Mouse (Mus musculus) embryonic facial prominence, embryonic 10.5 days (tissue): ENCODE measurements around the gene Gm42674. TPM values are rescaled to one million over a fixed set of nuclear protein-coding genes. Genes with fewer than 3 reads are reported as not detected.

Experiments used
- DNase-seq: peaks from one replicate; pipeline ENCODE4 v3.0.0-alpha.2; 2017; ENCODE audit warnings: low spot score
- H3K27ac ChIP-seq: fragments of 300-500 bp; sonication (generic); replicated peaks from 2 replicates; pipeline ENCODE4 v1.5.1; 2016; ENCODE audit warnings: mild to moderate bottlenecking
- H3K27me3 ChIP-seq: fragments of 300-500 bp; sonication (generic); replicated peaks from 2 replicates; pipeline ENCODE4 v1.6.1; 2016; ENCODE audit warnings: low read depth, mild to moderate bottlenecking; ENCODE audit not compliant: poor library complexity, severe bottlenecking
- H3K36me3 ChIP-seq: fragments of 300-500 bp; sonication (generic); replicated peaks from 2 replicates; pipeline ENCODE4 v1.6.1; 2016; ENCODE audit warnings: mild to moderate bottlenecking, moderate library complexity
- H3K4me1 ChIP-seq: fragments of 300-500 bp; sonication (generic); 2 replicates; pipeline ENCODE4 v1.6.1; 2016
- H3K4me3 ChIP-seq: fragments of 300-500 bp; sonication (generic); 2 replicates; pipeline ENCODE4 v1.5.1; 2016; ENCODE audit warnings: mild to moderate bottlenecking, moderate library complexity
- H3K9me3 ChIP-seq: fragments of 300-500 bp; sonication (generic); 2 replicates; pipeline ENCODE4 v1.6.1; 2016; ENCODE audit warnings: mild to moderate bottlenecking
- WGBS: fragments of 180-500 bp; shearing (Covaris S2); methylation state at CpG from one replicate; pipeline ENCODE4 v1.1.7; 2016; 5-methylcytosine and 5-hydroxymethylcytosine counted together
- polyA plus RNA-seq: library from polyadenylated mRNA; unstranded; fragments of >200 nt; fragmentation: Nextera tagmentation; extraction: Ambion mirVana; gene quantifications from 2 replicates; pipeline ENCODE4 v1.2.1, GENCODE M21; 2016

The Gm42674 gene
- polyA plus RNA-seq, 1 experiment from 2014 or later = not detected

GRCm38 (mm10) chr3:90613461-90614147, 11.9 kb downstream of the Gm42674 start:
- no peak overlapping the region for H3K27ac ChIP-seq

GRCm38 (mm10) chr3:90614148-90614530, 12.4 kb downstream of the Gm42674 start:
- H3K9me3 ChIP-seq = no peaks in the 10 kb centered on the region
- no peak for DNase-seq
- no peak overlapping the region for H3K4me3 ChIP-seq
- H3K27ac ChIP-seq = no peak overlapping the region
- 87% methylated on average over 6 of the region's 6 CpGs for WGBS
- peaks cover 11% of the 10 kb centered on the region for H3K27me3 ChIP-seq
- peaks cover 28% of the 10 kb centered on the region for H3K4me1 ChIP-seq
- H3K36me3 ChIP-seq = no peaks in the 10 kb centered on the region

More at GRCm38 (mm10) chr3:90613461-90614147, 11.9 kb downstream of the Gm42674 start:
- no peaks in the 10 kb centered on the region for H3K36me3 ChIP-seq
- peaks cover 28% of the 10 kb centered on the region for H3K4me1 ChIP-seq
- H3K4me3 ChIP-seq = peak overlapping the region; percentile 59
- WGBS = 50% methylated on average over 7 of the region's 7 CpGs
- DNase-seq = no peak
- H3K9me3 ChIP-seq = no peaks in the 10 kb centered on the region
- H3K27me3 ChIP-seq = peaks cover 11% of the 10 kb centered on the region

- no peak for DNase-seq
- Histone ChIP-seq H3K9me3 (no peaks in the 10 kb centered on the region), H3K36me3 (no peaks in the 10 kb centered on the region), H3K4me3 (no peak overlapping the region), H3K27me3 (peaks cover 11% of the 10 kb centered on the region), H3K27ac (no peak overlapping the region), H3K4me1 (peaks cover 28% of the 10 kb centered on the region)
- 82% methylated on average over 11 of the region's 11 CpGs for WGBS
Measured at GRCm38 (mm10) chr3:90614611-90615251, 13.0 kb downstream of the Gm42674 start.

GRCm38 (mm10) chr3:90615415-90615814, 13.7 kb downstream of the Gm42674 start:
- 10% methylated on average over 7 of the region's 7 CpGs for WGBS

GRCm38 (mm10) chr3:90615911-90616310, 14.2 kb downstream of the Gm42674 start:
- no peak for DNase-seq
- Histone ChIP-seq H3K4me3 (no peak overlapping the region), H3K36me3 (no peaks in the 10 kb centered on the region), H3K27ac (no peak overlapping the region), H3K27me3 (peaks cover 11% of the 10 kb centered on the region), H3K4me1 (peaks cover 21% of the 10 kb centered on the region), H3K9me3 (no peaks in the 10 kb centered on the region)
- WGBS = 72% methylated on average over 1 of the region's 1 CpGs

More at GRCm38 (mm10) chr3:90615415-90615814, 13.7 kb downstream of the Gm42674 start:
- H3K27me3 ChIP-seq = peaks cover 11% of the 10 kb centered on the region
- DNase-seq = peak; percentile 79
- H3K27ac ChIP-seq = no peak overlapping the region
- no peaks in the 10 kb centered on the region for H3K36me3 ChIP-seq
- H3K9me3 ChIP-seq = no peaks in the 10 kb centered on the region
- H3K4me3 ChIP-seq = no peak overlapping the region
- peaks cover 26% of the 10 kb centered on the region for H3K4me1 ChIP-seq

- H3K36me3 ChIP-seq = no peaks in the 10 kb centered on the region
- H3K4me1 ChIP-seq = peaks cover 20% of the 10 kb centered on the region
- no peaks in the 10 kb centered on the region for H3K9me3 ChIP-seq
- no peak overlapping the region for H3K4me3 ChIP-seq
- 14% methylated on average over 1 of the region's 1 CpGs for WGBS
- peaks cover 11% of the 10 kb centered on the region for H3K27me3 ChIP-seq
- DNase-seq = no peak
- no peak overlapping the region for H3K27ac ChIP-seq
Measured at GRCm38 (mm10) chr3:90617586-90617985, 15.9 kb downstream of the Gm42674 start.

- H3K27me3 ChIP-seq = no peaks in the 10 kb centered on the region
- peaks cover 14% of the 10 kb centered on the region for H3K4me1 ChIP-seq
- 55% methylated on average over 7 of the region's 7 CpGs for WGBS
- H3K4me3 ChIP-seq = no peak overlapping the region
- H3K36me3 ChIP-seq = no peaks in the 10 kb centered on the region
- H3K27ac ChIP-seq = no peak overlapping the region
- DNase-seq = no peak
- H3K9me3 ChIP-seq = no peaks in the 10 kb centered on the region
Measured at GRCm38 (mm10) chr3:90621552-90621951, 19.8 kb downstream of the Gm42674 start.

GRCm38 (mm10) chr3:90623435-90624071, 21.8 kb downstream of the Gm42674 start:
- no peaks in the 10 kb centered on the region for H3K9me3 ChIP-seq
- DNase-seq = no peak
- peaks cover 14% of the 10 kb centered on the region for H3K4me1 ChIP-seq
- WGBS = 41% methylated on average over 2 of the region's 2 CpGs
- H3K27me3 ChIP-seq = no peaks in the 10 kb centered on the region
- H3K27ac ChIP-seq = peak overlapping the region; percentile 2; the same call in 1 of the 2 replicates
- no peak overlapping the region for H3K4me3 ChIP-seq
- no peaks in the 10 kb centered on the region for H3K36me3 ChIP-seq

GRCm38 (mm10) chr3:90625496-90625895, 23.8 kb downstream of the Gm42674 start:
- DNase-seq = no peak
- 78% methylated on average over 5 of the region's 5 CpGs for WGBS
- peaks cover 14% of the 10 kb centered on the region for H3K4me1 ChIP-seq

GRCm38 (mm10) chr3:90626266-90627021, 24.7 kb downstream of the Gm42674 start:
- H3K27ac ChIP-seq = no peak overlapping the region

More at GRCm38 (mm10) chr3:90625496-90625895, 23.8 kb downstream of the Gm42674 start:
- Histone ChIP-seq H3K36me3 (no peaks in the 10 kb centered on the region), H3K27ac (no peak overlapping the region), H3K9me3 (no peaks in the 10 kb centered on the region), H3K27me3 (no peaks in the 10 kb centered on the region), H3K4me3 (no peak overlapping the region)

GRCm38 (mm10) chr3:90627366-90627765, 25.7 kb downstream of the Gm42674 start:
- H3K4me3 ChIP-seq = no peak overlapping the region
- H3K36me3 ChIP-seq = no peaks in the 10 kb centered on the region
- no peaks in the 10 kb centered on the region for H3K27me3 ChIP-seq
- H3K9me3 ChIP-seq = no peaks in the 10 kb centered on the region
- peaks cover 14% of the 10 kb centered on the region for H3K4me1 ChIP-seq
- no peak overlapping the region for H3K27ac ChIP-seq
- 89% methylated on average over 5 of the region's 5 CpGs for WGBS
- no peak for DNase-seq

More at GRCm38 (mm10) chr3:90626266-90627021, 24.7 kb downstream of the Gm42674 start:
- H3K27me3 ChIP-seq = no peaks in the 10 kb centered on the region
- no peak for DNase-seq
- 83% methylated on average over 9 of the region's 9 CpGs for whole genome bisulfite sequencing
- no peaks in the 10 kb centered on the region for H3K9me3 ChIP-seq
- H3K4me1 ChIP-seq = peaks cover 14% of the 10 kb centered on the region
- H3K4me3 ChIP-seq = no peak overlapping the region
- H3K36me3 ChIP-seq = no peaks in the 10 kb centered on the region

- no peak for DNase-seq
- H3K27me3 ChIP-seq = no peaks in the 10 kb centered on the region
- WGBS = 59% methylated on average over 4 of the region's 4 CpGs
Measured at GRCm38 (mm10) chr3:90627807-90628206, 26.1 kb downstream of the Gm42674 start.

More at GRCm38 (mm10) chr3:90627807-90628206, 26.1 kb downstream of the Gm42674 start:
- Histone ChIP-seq H3K4me1 (peaks cover 14% of the 10 kb centered on the region), H3K4me3 (no peak overlapping the region), H3K27ac (no peak overlapping the region), H3K9me3 (no peaks in the 10 kb centered on the region), H3K36me3 (no peaks in the 10 kb centered on the region)
